Mouse (Mus musculus): ENCODE measurements at regions not wholly inside any gene's neighbourhood (a gene's known extent, or its start where the extent isn't known, plus 50 kb on each side); places are given as distances from the start of the nearest gene placed in this dataset.
A peak's percentile ranks its signal among the peaks of the same experiment; 100 is the strongest.

- peak; percentile 59 for TF ChIP-seq CTCF (IDR thresholded peaks at IDR 0.05)
- TF ChIP-seq POLR2A (IDR thresholded peaks at IDR 0.05; ENCODE audit: insufficient read depth, low read depth, low read length) = no peak
These were observed 113.3 kb downstream of the Trim52 start for GRCm38 (mm10) chr14:106219293-106219797.

All from heart, adult 2 months (tissue).